Mouse (Mus musculus): ENCODE data around the gene E2f8. TPM values are rescaled to one million over a fixed set of nuclear protein-coding genes. Genes with fewer than 3 reads are reported as not detected.

The E2f8 gene
- total RNA-seq, 1 experiment, result 12.1 TPM

GRCm38 (mm10) chr7:48864671-48865458 is 16.5 kb downstream of the E2f8 start:
- in situ Hi-C loops (cut with MboI; ENCODE audit: low sequenced_read_pairs in 2 of 2, unreplicated experiment in 2 of 2), result no loop called here
- Histone ChIP-seq H3K9me3 (ENCODE audit: control insufficient read depth, insufficient read depth, low read depth, low read length) (no peaks in the 10 kb centered on the region), H3K4me3 (ENCODE audit: insufficient read depth in 1 of 2, low read depth in 1 of 2, low read length in 2 of 2, poor library complexity in 1 of 2, severe bottlenecking in 1 of 2) (no peak overlapping the region), H3K27ac (ENCODE audit: insufficient read depth, low read depth, low read length, poor library complexity, severe bottlenecking) (no peak overlapping the region), H3K9ac (ENCODE audit: insufficient read depth, low read depth, low read length, poor library complexity, severe bottlenecking) (no peak overlapping the region), H3K4me1 (ENCODE audit: control insufficient read depth in 2 of 2, insufficient read depth in 2 of 2, low read length in 2 of 2, poor library complexity in 1 of 2) (no peaks in the 10 kb centered on the region), H3K36me3 (ENCODE audit: control insufficient read depth, insufficient read depth, low read length, poor library complexity, severe bottlenecking) (peaks cover 15% of the 10 kb centered on the region)
- no peak for TF ChIP-seq HCFC1 (IDR thresholded peaks at IDR 0.05; ENCODE audit: borderline replicate concordance, insufficient read depth, low read length)
- no peak for DNase-seq (ENCODE audit: low read depth, low spot score)

- no peaks in the 10 kb centered on the region for H3K9me3 ChIP-seq (ENCODE audit: control insufficient read depth, insufficient read depth, low read depth, low read length)
- TF ChIP-seq ZNF384 (IDR thresholded peaks at IDR 0.05; ENCODE audit: low read depth, low read length) (no peak), MAFK (IDR thresholded peaks at IDR 0.05; ENCODE audit: insufficient read depth, low read depth, low read length) (no peak), CHD2 (IDR thresholded peaks at IDR 0.05; ENCODE audit: low read depth, low read length) (no peak), ZC3H11A (IDR thresholded peaks at IDR 0.05; ENCODE audit: borderline replicate concordance, low read depth, low read length) (no peak), HCFC1 (IDR thresholded peaks at IDR 0.05; ENCODE audit: borderline replicate concordance, insufficient read depth, low read length) (no peak)
- DNase-seq (ENCODE audit: low read depth, low spot score), result no peak
- no peak overlapping the region for H3K4me3 ChIP-seq (ENCODE audit: insufficient read depth in 1 of 2, low read depth in 1 of 2, low read length in 2 of 2, poor library complexity in 1 of 2, severe bottlenecking in 1 of 2)
- peaks cover 13% of the 10 kb centered on the region for H3K36me3 ChIP-seq (ENCODE audit: control insufficient read depth, insufficient read depth, low read length, poor library complexity, severe bottlenecking)
- H3K27ac ChIP-seq (ENCODE audit: insufficient read depth, low read depth, low read length, poor library complexity, severe bottlenecking), result no peak overlapping the region
- in situ Hi-C loops (cut with MboI; ENCODE audit: low sequenced_read_pairs in 2 of 2, unreplicated experiment in 2 of 2), result no loop called here
- no peak overlapping the region for H3K9ac ChIP-seq (ENCODE audit: insufficient read depth, low read depth, low read length, poor library complexity, severe bottlenecking)
- H3K4me1 ChIP-seq (ENCODE audit: control insufficient read depth in 2 of 2, insufficient read depth in 2 of 2, low read length in 2 of 2, poor library complexity in 1 of 2), result no peaks in the 10 kb centered on the region
Observed at GRCm38 (mm10) chr7:48864199-48864598, 17.2 kb downstream of the E2f8 start.

GRCm38 (mm10) chr7:48861796-48862195 is 19.6 kb downstream of the E2f8 start:
- no peak for DNase-seq (ENCODE audit: low read depth, low spot score)
- Histone ChIP-seq H3K36me3 (ENCODE audit: control insufficient read depth, insufficient read depth, low read length, poor library complexity, severe bottlenecking) (no peaks in the 10 kb centered on the region; the same call in 1 of the 2 replicates), H3K27ac (ENCODE audit: insufficient read depth, low read depth, low read length, poor library complexity, severe bottlenecking) (no peak overlapping the region), H3K4me1 (ENCODE audit: control insufficient read depth in 2 of 2, insufficient read depth in 2 of 2, low read length in 2 of 2, poor library complexity in 1 of 2) (no peaks in the 10 kb centered on the region), H3K9ac (ENCODE audit: insufficient read depth, low read depth, low read length, poor library complexity, severe bottlenecking) (no peak overlapping the region), H3K9me3 (ENCODE audit: control insufficient read depth, insufficient read depth, low read depth, low read length) (no peaks in the 10 kb centered on the region), H3K4me3 (ENCODE audit: insufficient read depth in 1 of 2, low read depth in 1 of 2, low read length in 2 of 2, poor library complexity in 1 of 2, severe bottlenecking in 1 of 2) (no peak overlapping the region)
- no peak for TF ChIP-seq MAFK (IDR thresholded peaks at IDR 0.05; ENCODE audit: insufficient read depth, low read depth, low read length)
- no peak for TF ChIP-seq HCFC1 (IDR thresholded peaks at IDR 0.05; ENCODE audit: borderline replicate concordance, insufficient read depth, low read length)
- TF ChIP-seq ZNF384 (IDR thresholded peaks at IDR 0.05; ENCODE audit: low read depth, low read length), result no peak
- no peak for TF ChIP-seq ZC3H11A (IDR thresholded peaks at IDR 0.05; ENCODE audit: borderline replicate concordance, low read depth, low read length)
- no peak for TF ChIP-seq CHD2 (IDR thresholded peaks at IDR 0.05; ENCODE audit: low read depth, low read length)
- in situ Hi-C loops (cut with MboI; ENCODE audit: low sequenced_read_pairs in 2 of 2, unreplicated experiment in 2 of 2), result no loop called here

GRCm38 (mm10) chr7:48860948-48861347 is 20.4 kb downstream of the E2f8 start:
- Histone ChIP-seq H3K4me3 (ENCODE audit: insufficient read depth in 1 of 2, low read depth in 1 of 2, low read length in 2 of 2, poor library complexity in 1 of 2, severe bottlenecking in 1 of 2) (no peak overlapping the region), H3K9ac (ENCODE audit: insufficient read depth, low read depth, low read length, poor library complexity, severe bottlenecking) (no peak overlapping the region), H3K27ac (ENCODE audit: insufficient read depth, low read depth, low read length, poor library complexity, severe bottlenecking) (no peak overlapping the region), H3K36me3 (ENCODE audit: control insufficient read depth, insufficient read depth, low read length, poor library complexity, severe bottlenecking) (no peaks in the 10 kb centered on the region; the same call in 1 of the 2 replicates), H3K4me1 (ENCODE audit: control insufficient read depth in 2 of 2, insufficient read depth in 2 of 2, low read length in 2 of 2, poor library complexity in 1 of 2) (no peaks in the 10 kb centered on the region), H3K9me3 (ENCODE audit: control insufficient read depth, insufficient read depth, low read depth, low read length) (no peaks in the 10 kb centered on the region)
- in situ Hi-C loops (cut with MboI; ENCODE audit: low sequenced_read_pairs in 2 of 2, unreplicated experiment in 2 of 2), result no loop called here
- no peak for DNase-seq (ENCODE audit: low read depth, low spot score)
- TF ChIP-seq HCFC1 (IDR thresholded peaks at IDR 0.05; ENCODE audit: borderline replicate concordance, insufficient read depth, low read length) (no peak), ZC3H11A (IDR thresholded peaks at IDR 0.05; ENCODE audit: borderline replicate concordance, low read depth, low read length) (no peak), MAFK (IDR thresholded peaks at IDR 0.05; ENCODE audit: insufficient read depth, low read depth, low read length) (no peak), ZNF384 (IDR thresholded peaks at IDR 0.05; ENCODE audit: low read depth, low read length) (no peak), CHD2 (IDR thresholded peaks at IDR 0.05; ENCODE audit: low read depth, low read length) (no peak)
